Mouse (Mus musculus): ENCODE results near the gene Hhat. TPM values are rescaled to one million over a fixed set of nuclear protein-coding genes. Genes with fewer than 3 reads are reported as not detected.

The Hhat gene
- polyA plus RNA-seq, 1 experiment from 2014 or later = 3.6 TPM

DNA sequence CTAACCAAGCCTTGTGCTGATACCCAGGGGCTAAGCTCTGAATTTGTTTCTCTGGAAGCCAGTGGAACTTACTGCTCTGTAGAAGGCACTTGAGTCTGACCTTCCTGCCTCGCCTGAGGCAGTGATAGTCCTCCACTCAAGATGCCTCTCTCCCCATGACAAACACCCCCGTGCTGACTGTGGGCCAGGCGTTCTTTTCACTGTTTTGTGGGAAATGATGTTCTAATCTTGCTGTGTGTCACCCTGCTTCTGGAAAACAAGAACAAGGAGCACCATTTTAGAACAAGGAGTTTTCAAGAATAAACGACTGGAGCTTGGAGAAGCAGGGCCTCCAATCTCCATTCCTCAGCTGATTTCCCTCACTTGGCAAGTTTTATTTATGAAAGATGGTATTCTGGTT, 307.3 kb downstream of the Hhat start:
- DNase-seq (ENCODE audit: low spot score) (no peak), ATAC-seq (ENCODE audit: low FRiP score, low TSS enrichment) (no peak)
- no peak overlapping the region for H3K27ac ChIP-seq (replicated peaks)
- H3K9ac ChIP-seq (ENCODE audit: low read length) = no peak overlapping the region
- H3K4me1 ChIP-seq (replicated peaks; ENCODE audit: control insufficient read depth, insufficient read depth) = no peaks in the 10 kb centered on the region
- 72% methylated on average over 4 of the region's 4 CpGs for WGBS
- H3K27me3 ChIP-seq (ENCODE audit: control insufficient read depth, insufficient read depth, low read length) = no peaks in the 10 kb centered on the region
- no peaks in the 10 kb centered on the region for H3K9me3 ChIP-seq (ENCODE audit: control insufficient read depth, low read length)
- TF ChIP-seq CTCF (IDR thresholded peaks at IDR 0.05; ENCODE audit: low read depth) (no peak), EP300 (optimal IDR thresholded peaks at IDR 0.05) (no peak)
- H3K4me2 ChIP-seq (replicated peaks; ENCODE audit: low read depth) = no peak overlapping the region
- H3K36me3 ChIP-seq (ENCODE audit: control insufficient read depth, insufficient read depth, low read length) = no peaks in the 10 kb centered on the region
- no peak overlapping the region for H3K4me3 ChIP-seq (ENCODE audit: low read depth, low read length)

DNA sequence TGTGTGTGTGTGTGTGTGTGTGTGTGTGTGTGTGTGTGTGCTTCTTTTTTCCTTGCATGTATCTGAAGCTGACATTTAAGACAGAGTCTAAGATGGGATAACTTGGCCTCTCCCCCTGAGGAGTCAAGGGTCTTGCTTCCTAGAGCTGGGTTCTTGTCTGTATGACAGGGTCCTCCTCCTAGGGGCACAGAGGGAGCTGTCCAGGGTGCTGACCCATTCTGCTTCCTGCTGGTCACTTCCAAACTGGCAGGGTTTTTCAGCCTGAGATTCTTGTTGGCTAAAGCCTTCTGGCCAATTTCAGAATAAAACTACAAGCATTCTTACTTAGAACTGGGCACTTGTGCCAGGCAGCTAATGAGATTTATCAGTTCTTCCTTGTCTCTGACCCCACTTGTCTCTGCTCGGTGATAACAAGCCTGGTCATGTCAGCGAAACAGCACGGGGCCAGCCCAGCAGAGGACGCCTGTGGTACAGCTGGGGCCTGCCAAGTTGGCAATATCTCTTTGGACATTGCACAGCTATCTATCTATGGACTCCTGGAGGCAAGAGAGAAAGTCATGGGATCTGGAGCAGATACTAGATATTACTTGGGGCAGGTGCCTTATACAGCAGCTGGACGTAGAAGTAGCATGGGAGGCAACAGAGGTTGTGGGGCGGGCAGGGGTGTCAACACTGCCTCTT, 313.4 kb downstream of the Hhat start:
- no peak overlapping the region for H3K4me3 ChIP-seq (ENCODE audit: low read depth, low read length)
- H3K4me2 ChIP-seq (replicated peaks; ENCODE audit: low read depth) = no peak overlapping the region
- H3K4me1 ChIP-seq (replicated peaks; ENCODE audit: control insufficient read depth, insufficient read depth) = no peaks in the 10 kb centered on the region; the same call in 1 of the 2 replicates
- H3K9me3 ChIP-seq (ENCODE audit: control insufficient read depth, low read length) = no peaks in the 10 kb centered on the region
- H3K36me3 ChIP-seq (ENCODE audit: control insufficient read depth, insufficient read depth, low read length) = no peaks in the 10 kb centered on the region
- DNase-seq (ENCODE audit: low spot score) (peak; percentile 51), ATAC-seq (ENCODE audit: low FRiP score, low TSS enrichment) (no peak)
- 73% methylated on average over 6 of the region's 6 CpGs for WGBS
- no peaks in the 10 kb centered on the region for H3K27me3 ChIP-seq (ENCODE audit: control insufficient read depth, insufficient read depth, low read length)
- H3K9ac ChIP-seq (ENCODE audit: low read length) = no peak overlapping the region
- no peak overlapping the region for H3K27ac ChIP-seq (replicated peaks)
- no peak for TF ChIP-seq CTCF (IDR thresholded peaks at IDR 0.05; ENCODE audit: low read depth)
- no peak for TF ChIP-seq EP300 (optimal IDR thresholded peaks at IDR 0.05)

DNA sequence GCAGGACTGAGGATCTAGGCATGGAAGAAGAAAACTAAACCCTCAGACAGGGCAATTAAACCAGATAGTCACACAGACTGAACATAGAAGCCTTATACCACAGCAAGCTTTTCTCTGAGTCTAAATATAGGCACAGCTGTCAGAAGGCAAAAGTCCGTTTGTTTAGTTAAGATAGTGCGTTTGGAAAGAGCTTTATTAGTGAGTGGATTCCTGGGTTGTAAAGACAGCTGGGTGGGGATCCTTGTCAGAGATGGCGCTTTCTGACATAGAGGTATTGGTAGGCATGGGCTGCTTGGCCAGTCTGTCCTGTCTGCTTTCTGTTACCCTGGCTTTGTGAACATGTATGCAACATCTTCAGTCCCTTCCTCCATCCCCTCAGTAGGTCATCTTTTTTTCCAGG, 314.0 kb downstream of the Hhat start:
- ATAC-seq (ENCODE audit: low FRiP score, low TSS enrichment) = no peak
- no peak overlapping the region for H3K27ac ChIP-seq (replicated peaks)
- 19% methylated on average over 3 of the region's 3 CpGs for WGBS

DNA sequence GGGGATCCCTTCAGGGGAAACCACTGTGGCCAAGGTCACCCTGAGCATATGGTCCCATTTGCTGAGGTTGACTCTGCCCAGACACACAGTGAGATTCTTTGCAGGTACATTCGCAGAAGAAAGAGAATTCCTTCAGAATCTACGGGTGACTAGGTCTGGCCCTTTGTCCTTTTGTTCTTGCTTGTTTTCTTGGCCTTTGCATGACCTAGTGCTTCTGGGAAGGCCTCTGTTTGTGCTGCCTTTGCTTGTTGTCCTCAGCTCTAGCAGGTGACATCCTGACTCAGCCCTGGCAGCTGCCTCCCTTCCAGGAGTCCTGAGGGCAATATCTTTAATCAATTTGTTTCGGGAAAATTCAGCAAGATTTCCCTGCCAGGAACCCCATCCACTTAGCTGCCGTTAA, 316.0 kb downstream of the Hhat start:
- 40% methylated on average over 4 of the region's 4 CpGs for WGBS
- Histone ChIP-seq H3K36me3 (ENCODE audit: control insufficient read depth, insufficient read depth, low read length) (no peaks in the 10 kb centered on the region), H3K9me3 (ENCODE audit: control insufficient read depth, low read length) (no peaks in the 10 kb centered on the region), H3K27me3 (ENCODE audit: control insufficient read depth, insufficient read depth, low read length) (no peaks in the 10 kb centered on the region), H3K4me1 (replicated peaks; ENCODE audit: control insufficient read depth, insufficient read depth) (no peaks in the 10 kb centered on the region; the same call in 1 of the 2 replicates), H3K27ac (replicated peaks) (no peak overlapping the region), H3K9ac (ENCODE audit: low read length) (no peak overlapping the region), H3K4me2 (replicated peaks; ENCODE audit: low read depth) (no peak overlapping the region), H3K4me3 (ENCODE audit: low read depth, low read length) (no peak overlapping the region)
- DNase-seq (ENCODE audit: low spot score) (no peak), ATAC-seq (ENCODE audit: low FRiP score, low TSS enrichment) (no peak)
- TF ChIP-seq EP300 (optimal IDR thresholded peaks at IDR 0.05) = no peak
- TF ChIP-seq CTCF (IDR thresholded peaks at IDR 0.05; ENCODE audit: low read depth) = no peak

More for the DNA sequence above, 314.0 kb downstream of the Hhat start:
- no peaks in the 10 kb centered on the region for H3K9me3 ChIP-seq (ENCODE audit: control insufficient read depth, low read length)
- no peaks in the 10 kb centered on the region; the same call in 1 of the 2 replicates for H3K4me1 ChIP-seq (replicated peaks; ENCODE audit: control insufficient read depth, insufficient read depth)
- H3K36me3 ChIP-seq (ENCODE audit: control insufficient read depth, insufficient read depth, low read length) = no peaks in the 10 kb centered on the region
- H3K27me3 ChIP-seq (ENCODE audit: control insufficient read depth, insufficient read depth, low read length) = no peaks in the 10 kb centered on the region
- no peak for TF ChIP-seq EP300 (optimal IDR thresholded peaks at IDR 0.05)
- TF ChIP-seq CTCF (IDR thresholded peaks at IDR 0.05; ENCODE audit: low read depth) = no peak
- no peak overlapping the region for H3K4me2 ChIP-seq (replicated peaks; ENCODE audit: low read depth)
- H3K4me3 ChIP-seq (ENCODE audit: low read depth, low read length) = no peak overlapping the region
- no peak for DNase-seq (ENCODE audit: low spot score)
- H3K9ac ChIP-seq (ENCODE audit: low read length) = no peak overlapping the region

DNA sequence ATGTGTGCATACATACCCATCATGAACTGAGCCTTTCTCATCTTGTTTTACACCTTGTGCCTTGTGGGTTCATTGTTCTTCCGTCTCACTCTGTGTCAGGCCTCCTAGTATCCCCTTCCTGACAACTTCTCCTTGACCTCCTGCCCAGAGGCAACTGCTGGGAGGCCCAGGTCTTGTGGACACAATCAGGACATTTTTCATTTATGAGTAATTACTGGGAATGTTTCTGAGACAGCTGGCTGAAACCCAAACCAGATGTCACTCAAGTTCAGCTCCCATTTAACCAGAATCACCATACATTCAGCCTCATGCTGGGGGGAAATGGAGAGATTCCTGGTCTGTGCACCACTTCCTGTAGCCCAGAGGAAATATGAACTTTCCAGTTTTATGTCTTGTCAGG, 316.5 kb downstream of the Hhat start:
- Histone ChIP-seq H3K4me3 (ENCODE audit: low read depth, low read length) (no peak overlapping the region), H3K36me3 (ENCODE audit: control insufficient read depth, insufficient read depth, low read length) (no peaks in the 10 kb centered on the region), H3K9me3 (ENCODE audit: control insufficient read depth, low read length) (no peaks in the 10 kb centered on the region), H3K4me1 (replicated peaks; ENCODE audit: control insufficient read depth, insufficient read depth) (no peaks in the 10 kb centered on the region; the same call in 1 of the 2 replicates), H3K4me2 (replicated peaks; ENCODE audit: low read depth) (no peak overlapping the region), H3K27ac (replicated peaks) (no peak overlapping the region), H3K27me3 (ENCODE audit: control insufficient read depth, insufficient read depth, low read length) (no peaks in the 10 kb centered on the region), H3K9ac (ENCODE audit: low read length) (no peak overlapping the region)
- 36% methylated on average over 1 of the region's 1 CpGs for WGBS
- DNase-seq (ENCODE audit: low spot score) = no peak
- ATAC-seq (ENCODE audit: low FRiP score, low TSS enrichment) = no peak
- TF ChIP-seq EP300 (optimal IDR thresholded peaks at IDR 0.05) (no peak), CTCF (IDR thresholded peaks at IDR 0.05; ENCODE audit: low read depth) (no peak)

DNA sequence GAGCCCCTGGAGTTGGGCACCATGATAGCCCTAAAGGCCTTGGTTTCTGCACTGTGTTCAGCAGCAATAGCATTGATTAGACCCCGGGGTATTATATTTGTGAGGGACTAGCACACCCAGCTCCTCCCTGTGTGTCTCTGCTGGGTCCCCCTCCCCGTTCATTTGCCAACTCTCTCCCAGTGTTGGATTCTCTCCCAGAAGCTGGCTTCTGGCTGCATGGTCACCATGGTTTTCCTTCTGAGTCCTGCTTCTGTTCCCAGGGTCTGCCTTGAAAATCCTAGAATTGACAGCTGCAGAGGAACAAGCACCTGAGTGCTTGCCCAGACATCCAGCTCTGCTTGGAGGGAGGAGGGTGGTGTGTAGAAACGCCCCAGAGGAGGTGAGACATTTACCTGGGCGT, 319.3 kb downstream of the Hhat start:
- no peak for DNase-seq (ENCODE audit: low spot score)
- H3K4me1 ChIP-seq (replicated peaks; ENCODE audit: control insufficient read depth, insufficient read depth) = no peaks in the 10 kb centered on the region; the same call in 1 of the 2 replicates
- no peaks in the 10 kb centered on the region for H3K36me3 ChIP-seq (ENCODE audit: control insufficient read depth, insufficient read depth, low read length)
- no peak overlapping the region for H3K27ac ChIP-seq (replicated peaks)
- no peak overlapping the region for H3K4me3 ChIP-seq (ENCODE audit: low read depth, low read length)
- no peak for ATAC-seq (ENCODE audit: low FRiP score, low TSS enrichment)
- H3K9ac ChIP-seq (ENCODE audit: low read length) = no peak overlapping the region
- H3K4me2 ChIP-seq (replicated peaks; ENCODE audit: low read depth) = no peak overlapping the region
- WGBS = 58% methylated on average over 4 of the region's 4 CpGs
- no peak for TF ChIP-seq EP300 (optimal IDR thresholded peaks at IDR 0.05)
- no peak for TF ChIP-seq CTCF (IDR thresholded peaks at IDR 0.05; ENCODE audit: low read depth)
- no peaks in the 10 kb centered on the region for H3K9me3 ChIP-seq (ENCODE audit: control insufficient read depth, low read length)
- H3K27me3 ChIP-seq (ENCODE audit: control insufficient read depth, insufficient read depth, low read length) = no peaks in the 10 kb centered on the region

All from stomach, postnatal 0 days (tissue).